Mouse (Mus musculus) brain, adult 10 weeks (tissue): Measurements from ENCODE around the gene Phlda2. TPM values are rescaled to one million over a fixed set of nuclear protein-coding genes. Genes with fewer than 3 reads are reported as not detected.

ENCODE experiments used
- polyA plus RNA-seq: library from polyadenylated mRNA; stranded (reverse); fragments of 350-450 nt; fragmentation: Illumina TruSeq; extraction: RNeasy Lipid Tissue Mini Kit (QIAGEN cat#74804); gene quantifications from one replicate; pipeline ENCODE4 v1.2.3, GENCODE M21; 2015; ENCODE audit warnings: low read depth, low replicate concordance

Gene Phlda2
- not detected for polyA plus RNA-seq

GRCm38 (mm10) chr7:143502418-143503200, at the start of gene Phlda2:
Gene Phlda2, minus strand, starts transcription at chr7:143503150.

GRCm38 (mm10) chr7:143548976-143549457, 46.1 kb upstream of the Phlda2 start, which contains the start of gene Nap1l4:
Gene Nap1l4, minus strand, starts transcription at chr7:143549106.

DNA sequence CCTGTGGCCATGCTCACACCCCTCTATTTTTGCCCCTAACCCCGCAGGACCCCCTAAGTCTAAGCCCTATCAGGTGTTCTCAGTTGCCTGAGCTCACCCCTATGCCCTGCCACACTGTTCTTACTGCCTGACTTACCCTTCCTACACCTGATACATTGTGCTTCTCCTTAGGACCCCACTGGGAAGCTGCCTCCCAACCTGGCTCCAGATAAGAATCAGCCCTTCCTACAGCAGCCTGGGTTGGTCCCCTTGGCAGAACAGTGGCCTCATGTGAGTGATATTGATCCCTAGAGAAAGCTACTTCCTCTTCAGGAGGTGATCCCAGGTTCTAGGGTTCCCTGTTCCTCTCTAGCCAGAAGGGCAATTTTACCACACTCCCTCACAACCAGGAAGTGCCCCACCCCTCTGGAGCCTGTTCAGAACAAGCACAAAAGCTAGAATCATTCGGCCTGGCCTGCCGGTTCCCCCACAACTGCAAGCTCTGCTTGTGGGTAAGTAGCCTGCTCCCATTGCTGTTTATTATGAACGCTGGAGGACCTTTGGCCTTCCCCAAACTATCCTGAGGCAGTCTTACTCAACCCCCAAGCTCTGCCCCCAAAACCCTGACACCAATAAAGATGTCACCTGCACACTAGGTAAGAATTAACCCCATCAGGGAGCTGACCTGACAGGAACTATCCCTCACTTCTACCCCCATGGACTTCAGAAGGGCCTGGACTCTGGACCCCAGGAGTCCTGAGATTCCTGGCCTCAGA, 29.4 kb downstream of the Phlda2 start, which contains the start of gene Slc22a18:
Gene Slc22a18 (plus strand): TSS at position 390 of the 755 bp plus-strand sequence.

DNA sequence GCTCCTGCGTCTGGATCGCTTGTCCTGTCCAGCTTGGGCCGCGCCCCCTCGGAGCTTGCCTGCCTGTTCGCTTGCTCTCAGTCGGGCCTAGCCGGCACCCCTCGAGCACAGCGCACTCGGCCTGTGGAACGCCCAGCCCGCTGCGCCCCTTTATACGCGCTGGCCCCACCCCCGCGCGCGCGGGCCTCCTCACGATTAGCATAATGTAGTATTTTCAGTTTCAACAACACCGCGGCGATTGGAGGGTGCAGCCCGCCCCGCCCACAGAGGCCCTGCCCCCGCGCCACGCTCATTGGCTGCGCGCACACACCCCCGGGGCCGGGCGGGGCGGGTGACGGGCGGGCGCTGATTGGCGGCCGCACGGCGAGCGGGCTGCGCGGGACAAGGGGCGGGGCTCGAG, 42.1 kb downstream of the Phlda2 start, which contains the start of gene Cdkn1c:
Gene Cdkn1c (minus strand): TSS at position 177 of the 400 bp plus-strand sequence.

Other genes with a start within 250 kb of the Phlda2 start
- gene Cdkn1c, start 42.1 kb downstream of the Phlda2 start, polyA plus RNA-seq: 12.6 TPM
- gene Slc22a18, start 29.4 kb downstream of the Phlda2 start, polyA plus RNA-seq: 0.59 TPM
- 126 TPM for gene Nap1l4, start 46.0 kb upstream of the Phlda2 start, polyA plus RNA-seq
- gene Cars, start 96.9 kb upstream of the Phlda2 start, polyA plus RNA-seq: 53.5 TPM
- gene Tnfrsf26, start 125.6 kb upstream of the Phlda2 start, polyA plus RNA-seq: not detected
- 1.9 TPM for gene Tnfrsf22, start 146.5 kb upstream of the Phlda2 start, polyA plus RNA-seq
- 1.4 TPM for gene Tnfrsf23, start 182.7 kb upstream of the Phlda2 start, polyA plus RNA-seq